Mouse (Mus musculus) CD4-positive, CD25-positive, alpha-beta regulatory T cell, adult 2 months (primary cell): ENCODE results near the gene Aipl1.

Experiments
- DNase-seq: peaks from one replicate; pipeline ENCODE4 v3.0.0-alpha.2; 2012; ENCODE audit warnings: low read depth, low spot score

The Aipl1 gene

GRCm38 (mm10) chr11:72050168-72050894, 13.0 kb upstream of the Aipl1 start:
- no peak for DNase-seq

- no peak for DNase-seq
Observed at GRCm38 (mm10) chr11:72049171-72049759, 12.0 kb upstream of the Aipl1 start.

- no peak for DNase-seq
Observed at GRCm38 (mm10) chr11:72048730-72049129, 11.4 kb upstream of the Aipl1 start.

GRCm38 (mm10) chr11:72044231-72044630, 6.9 kb upstream of the Aipl1 start:
- no peak for DNase-seq

GRCm38 (mm10) chr11:72042631-72043030, 5.3 kb upstream of the Aipl1 start:
- no peak for DNase-seq

- peak; percentile 84 for DNase-seq
Observed at GRCm38 (mm10) chr11:72041768-72042607, 4.7 kb upstream of the Aipl1 start, which contains the start of gene Pimreg. Gene Pimreg, plus strand, starts transcription at chr11:72042032.

- DNase-seq = no peak
Observed at GRCm38 (mm10) chr11:72041290-72041767, 4.0 kb upstream of the Aipl1 start.

GRCm38 (mm10) chr11:72039599-72040386, 2.5 kb upstream of the Aipl1 start:
- no peak for DNase-seq

- DNase-seq = peak; percentile 83
Observed at GRCm38 (mm10) chr11:72037996-72038395, 687 bp upstream of the Aipl1 start.

- no peak for DNase-seq
Observed at GRCm38 (mm10) chr11:72032589-72032988, 4.7 kb downstream of the Aipl1 start.

- DNase-seq = no peak
Observed at GRCm38 (mm10) chr11:72032091-72032490, 5.2 kb downstream of the Aipl1 start.

GRCm38 (mm10) chr11:72031353-72031752, 6.0 kb downstream of the Aipl1 start:
- DNase-seq = no peak

GRCm38 (mm10) chr11:72029143-72029542, 8.2 kb downstream of the Aipl1 start:
- no peak for DNase-seq

GRCm38 (mm10) chr11:72027836-72028235, 9.5 kb downstream of the Aipl1 start:
- no peak for DNase-seq

GRCm38 (mm10) chr11:72026516-72026915, 10.8 kb downstream of the Aipl1 start:
- DNase-seq = no peak

- peak; percentile 69 for DNase-seq
Observed at GRCm38 (mm10) chr11:72025843-72026242, 11.5 kb downstream of the Aipl1 start.

- peak; percentile 77 for DNase-seq
Observed at GRCm38 (mm10) chr11:72024193-72024781, 13.0 kb downstream of the Aipl1 start.

- peak; percentile 55 for DNase-seq
Observed at GRCm38 (mm10) chr11:72023581-72023980, 13.7 kb downstream of the Aipl1 start.

GRCm38 (mm10) chr11:72022827-72023226, 14.5 kb downstream of the Aipl1 start:
- DNase-seq = no peak

- no peak for DNase-seq
Observed at GRCm38 (mm10) chr11:72021015-72021414, 16.3 kb downstream of the Aipl1 start.

GRCm38 (mm10) chr11:72017253-72017601, 20.1 kb downstream of the Aipl1 start:
- no peak for DNase-seq
